ENCODE assay signal across 9 mouse cellular contexts in genomic region chr12:57546415-57547201, GRCm38 (mm10). TPM values are rescaled to one million over a fixed set of nuclear protein-coding genes. Genes with fewer than 3 reads are reported as not detected.
A peak's percentile ranks its signal among the peaks of the same experiment; 100 is the strongest.
DNase-seq lines count a peak whose midpoint lies in the region; ATAC-seq lines count a peak whose summit lies in the region.
"Had no signal": no experiment of that assay in that cellular context is flagged by ENCODE, and none has a peak within 500 bp of the region (broad histone marks: within the 10 kb centered on the region; RNA-seq: fewer than 3 reads in every experiment).

TSS of gene Foxa1 (minus strand) at chr12:57546916.

- H3K9me3 ChIP-seq in heart, embryonic 11.5 days (replicated peaks; ENCODE audit: control insufficient read depth, low read length), result no peaks in the 10 kb centered on the region
- no peaks in the 10 kb centered on the region for H3K9me3 ChIP-seq in embryonic facial prominence, embryonic 10.5 days
- H3K9me3 ChIP-seq in intestine, embryonic 14.5 days (ENCODE audit: control insufficient read depth, low read length), result no peaks in the 10 kb centered on the region
- no peaks in the 10 kb centered on the region for H3K9me3 ChIP-seq in stomach, embryonic 16.5 days (replicated peaks; ENCODE audit: control insufficient read depth, low read length)

- 1% methylated on average over 32 of the region's 32 CpGs for WGBS in heart, embryonic 11.5 days (ENCODE audit: insufficient replicate concordance)
- under 1% methylated on average over 32 of the region's 32 CpGs for WGBS in embryonic facial prominence, embryonic 10.5 days
- 1% methylated on average over 32 of the region's 32 CpGs for WGBS in intestine, embryonic 14.5 days
- 1% methylated on average over 32 of the region's 32 CpGs for WGBS in stomach, embryonic 16.5 days

- peak within 1 kb of the TSS; percentile 56 for H3K4me3 ChIP-seq in heart, embryonic 11.5 days (ENCODE audit: low read depth, low read length)
- H3K4me3 ChIP-seq in embryonic facial prominence, embryonic 10.5 days, result peak within 1 kb of the TSS; percentile 63
- H3K4me3 ChIP-seq in intestine, embryonic 14.5 days (ENCODE audit: low read depth, low read length), result peak within 1 kb of the TSS; percentile 52
- H3K4me3 ChIP-seq in stomach, embryonic 16.5 days (replicated peaks; ENCODE audit: low read length), result peak within 1 kb of the TSS; percentile 51

- no peak for ATAC-seq in heart, embryonic 11.5 days (replicated peaks; ENCODE audit: insufficient number of reproducible peaks, low FRiP score, low TSS enrichment)
- ATAC-seq in intestine, embryonic 14.5 days (replicated peaks; ENCODE audit: low FRiP score, low TSS enrichment, low read depth), result peak; percentile 57
- ATAC-seq in stomach, embryonic 16.5 days (ENCODE audit: insufficient read depth, low FRiP score), result peak; percentile 57

- DNase-seq in heart, postnatal 4 days, result no peak
- peak; percentile 47 for DNase-seq in embryonic facial prominence, embryonic 10.5 days (ENCODE audit: low spot score)
- DNase-seq in intestine, embryonic 14.5 days (ENCODE audit: low spot score), result peak; percentile 80
- peak; percentile 32 for DNase-seq in lung, postnatal 14 days
- no peak for DNase-seq in left cerebral cortex, adult 11 months (ENCODE audit: low spot score)
- no peak for DNase-seq in cerebellum, adult 18-20 months

- peak within 1 kb of the TSS; percentile 98 for H3K4me2 ChIP-seq in heart, embryonic 11.5 days
- H3K4me2 ChIP-seq in intestine, embryonic 14.5 days (ENCODE audit: low read length), result peak within 1 kb of the TSS; percentile 63
- H3K4me2 ChIP-seq in stomach, embryonic 16.5 days (ENCODE audit: low read depth, low read length), result peak within 1 kb of the TSS; percentile 63

- no peak within 1 kb of the TSS; the same call in 1 of the 2 replicates for H3K9ac ChIP-seq in heart, embryonic 11.5 days (ENCODE audit: low read depth, low read length)
- peak within 1 kb of the TSS; percentile 65 for H3K9ac ChIP-seq in intestine, embryonic 14.5 days (ENCODE audit: low read length)
- H3K9ac ChIP-seq in stomach, embryonic 16.5 days (ENCODE audit: low read length), result peak within 1 kb of the TSS; percentile 75

- peaks cover 12% of the 10 kb centered on the region; the same call in 1 of the 2 replicates for H3K4me1 ChIP-seq in heart, embryonic 11.5 days (ENCODE audit: control insufficient read depth, insufficient read depth, low read length)
- peaks cover 50% of the 10 kb centered on the region for H3K4me1 ChIP-seq in embryonic facial prominence, embryonic 10.5 days
- H3K4me1 ChIP-seq in intestine, embryonic 14.5 days (replicated peaks; ENCODE audit: control insufficient read depth, insufficient read depth, low read length), result 0 out of 2 replicates have a peak, but pooled peaks cover 6% of the 10 kb centered on the region
- no peaks in the 10 kb centered on the region for H3K4me1 ChIP-seq in stomach, embryonic 16.5 days (ENCODE audit: control insufficient read depth, insufficient read depth, low read length)

- H3K36me3 ChIP-seq in heart, embryonic 11.5 days (ENCODE audit: control insufficient read depth, insufficient read depth, low read length), result no peaks in the 10 kb centered on the region
- H3K36me3 ChIP-seq in embryonic facial prominence, embryonic 10.5 days (replicated peaks), result no peaks in the 10 kb centered on the region
- no peaks in the 10 kb centered on the region for H3K36me3 ChIP-seq in intestine, embryonic 14.5 days (ENCODE audit: control insufficient read depth, insufficient read depth, low read length)
- H3K36me3 ChIP-seq in stomach, embryonic 16.5 days (ENCODE audit: control insufficient read depth, insufficient read depth, low read length), result no peaks in the 10 kb centered on the region

- H3K27me3 ChIP-seq in heart, embryonic 11.5 days (ENCODE audit: control insufficient read depth, insufficient read depth, low read length), result peaks cover 93% of the 10 kb centered on the region
- H3K27me3 ChIP-seq in embryonic facial prominence, embryonic 10.5 days (replicated peaks; ENCODE audit: low read depth, poor library complexity, severe bottlenecking), result peaks cover 100% of the 10 kb centered on the region
- H3K27me3 ChIP-seq in intestine, embryonic 14.5 days (replicated peaks; ENCODE audit: control insufficient read depth, insufficient read depth, low read length), result peaks cover 99% of the 10 kb centered on the region
- peaks cover 69% of the 10 kb centered on the region for H3K27me3 ChIP-seq in stomach, embryonic 16.5 days (ENCODE audit: control insufficient read depth, insufficient read depth, low read length)

- H3K27ac ChIP-seq in heart, embryonic 11.5 days (ENCODE audit: low read depth, low read length), result no peak within 1 kb of the TSS
- no peak within 1 kb of the TSS; the same call in 1 of the 2 replicates for H3K27ac ChIP-seq in embryonic facial prominence, embryonic 10.5 days (replicated peaks)
- peak within 1 kb of the TSS; percentile 81 for H3K27ac ChIP-seq in intestine, embryonic 14.5 days (ENCODE audit: low read depth)
- peak within 1 kb of the TSS; percentile 96 for H3K27ac ChIP-seq in stomach, embryonic 16.5 days (ENCODE audit: low read length)

RNA-seq across cellular contexts. Expression of gene Foxa1, which starts in this region (rescaled TPM):
- 0.27 and 0.59 TPM in 2 replicates for polyA plus RNA-seq in heart, embryonic 11.5 days (2014; fragmentation: Nextera tagmentation; extraction: Ambion mirVana)
- total RNA-seq in heart, postnatal 4 days (2021), result not detected
- 0.49 and 0.72 TPM in 2 replicates for polyA plus RNA-seq in embryonic facial prominence, embryonic 10.5 days (2016; fragmentation: Nextera tagmentation; extraction: Ambion mirVana)
- 8.3 and 8.4 TPM in 2 replicates for polyA plus RNA-seq in intestine, embryonic 14.5 days (2014; fragmentation: Nextera tagmentation; extraction: Ambion mirVana)
- polyA plus RNA-seq in stomach, embryonic 16.5 days (2015; fragmentation: Nextera tagmentation; extraction: Ambion mirVana), result 9.8 and 10.0 TPM in 2 replicates
- total RNA-seq: MEL had no signal

Comparison
In these comparisons a context has a peak if more than half of its experiments do, and no peak if none do; other contexts are left out.
1. Peak in DNase-seq and H3K4me3 ChIP-seq in embryonic facial prominence, embryonic 10.5 days; RNA of the gene not detected or under 1 TPM.
2. H3K27ac ChIP-seq: peak in intestine, embryonic 14.5 days (single experiment) and stomach, embryonic 16.5 days (single experiment); none in heart, embryonic 11.5 days (single experiment) and embryonic facial prominence, embryonic 10.5 days (single experiment).
3. DNase-seq: peak in intestine, embryonic 14.5 days (single experiment) and lung, postnatal 14 days (single experiment); none in heart, postnatal 4 days (single experiment), left cerebral cortex, adult 11 months (single experiment) and cerebellum, adult 18-20 months (0 of 2).
4. Peak in every context shown above with its lines, with median percentiles within 50 percentile points of each other: H3K4me2 ChIP-seq and H3K4me3 ChIP-seq.